Mouse (Mus musculus): ENCODE data around the gene Gpr82.

Gpr82 gene

DNA sequence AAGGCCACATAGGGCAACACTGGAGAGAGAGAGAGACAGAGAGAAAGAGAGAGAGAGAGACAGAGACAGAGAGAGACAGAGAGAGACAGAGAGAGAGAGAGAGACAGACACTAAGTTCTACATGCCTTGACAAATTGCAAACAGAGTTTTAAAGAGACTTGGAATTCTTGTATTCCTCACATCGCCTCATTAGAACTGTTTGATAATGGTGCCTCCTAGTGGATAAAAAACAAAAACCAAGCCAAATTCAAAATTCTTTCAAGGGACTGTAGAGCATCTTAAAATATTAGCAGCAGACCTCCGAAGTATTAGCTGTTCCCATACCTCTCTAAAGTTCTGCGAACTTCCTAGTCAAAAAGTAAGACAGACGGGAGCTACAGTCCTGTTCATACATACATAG, 30.7 kb downstream of the Gpr82 start:
- DNase-seq (ENCODE audit: low spot score in 2 of 2): no peak

- DNase-seq (ENCODE audit: low spot score in 2 of 2): no peak
These were observed 39.5 kb downstream of the Gpr82 start for GRCm38 (mm10) chrX:13700681-13701080.

DNA sequence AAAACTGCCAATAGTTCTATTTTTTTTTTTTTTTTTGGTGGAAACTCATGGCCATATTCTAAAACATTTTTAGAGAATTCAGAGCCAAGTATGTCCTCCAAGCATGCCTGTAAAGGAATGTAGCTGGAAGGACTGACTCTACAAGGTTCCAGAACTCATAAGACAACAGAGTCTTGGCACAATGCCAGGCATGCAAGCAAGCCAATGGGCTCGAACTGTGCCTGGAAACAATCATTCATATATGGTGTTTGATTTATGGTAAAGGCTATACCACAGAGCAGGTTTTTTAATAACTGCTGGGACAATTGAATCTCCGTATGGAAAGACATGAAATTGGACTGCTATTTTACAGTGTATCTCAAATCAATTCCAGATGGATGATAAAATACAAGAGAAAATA, 43.9 kb downstream of the Gpr82 start:
- no peak for DNase-seq (ENCODE audit: low spot score in 2 of 2)

DNA sequence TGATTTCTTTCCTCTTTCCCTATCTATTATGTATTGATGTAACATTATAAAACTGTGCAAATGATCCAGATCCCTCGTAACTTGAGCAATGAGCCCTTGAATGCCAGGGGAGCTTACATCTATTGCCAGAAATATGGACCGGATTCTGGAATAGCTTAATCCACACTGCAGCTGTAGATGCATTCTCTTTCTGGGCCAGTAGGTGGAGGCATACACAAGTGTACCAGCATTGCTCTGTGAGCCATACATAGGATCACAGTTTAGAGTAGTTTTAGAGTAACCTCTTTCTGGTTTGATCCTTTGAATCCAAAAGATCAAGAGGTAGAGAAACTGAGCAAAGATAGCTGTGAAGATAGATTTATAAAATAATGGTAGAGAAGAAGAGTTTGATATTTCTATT, 49.0 kb downstream of the Gpr82 start:
- peak in 1 of 2 experiments; percentile 3 for DNase-seq (ENCODE audit: low spot score in 2 of 2)
